Mouse (Mus musculus) liver, adult (tissue): ENCODE results near the gene Tmub1.

Source experiments
- GATA4 ChIP-seq: IDR thresholded peaks from 2 replicates; pipeline ENCODE4 v1.6.1; 2014; ENCODE audit warnings: mild to moderate bottlenecking, low read length; ENCODE audit not compliant: insufficient replicate concordance

The Tmub1 gene

DNA sequence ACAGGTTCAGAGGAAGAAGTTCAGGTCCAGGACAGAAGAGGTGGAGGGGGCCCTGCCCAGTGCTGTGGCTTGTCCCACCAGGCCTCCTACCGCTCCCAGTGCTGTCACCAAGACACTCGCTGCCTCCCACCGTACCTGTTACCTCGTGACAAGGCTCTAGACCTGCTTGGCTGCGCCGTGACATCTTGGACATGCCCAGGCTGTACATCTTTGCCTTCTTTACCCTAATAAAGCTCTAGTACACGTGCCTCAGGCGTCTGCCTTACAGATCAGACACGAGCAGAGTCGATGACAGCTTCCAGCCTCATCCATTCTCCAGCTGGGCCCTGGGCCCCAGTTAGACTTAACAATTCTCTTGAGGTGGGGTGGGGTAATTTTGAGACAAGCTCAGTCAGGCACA, 30.1 kb downstream of the Tmub1 start:
- TF ChIP-seq GATA4: no peak

DNA sequence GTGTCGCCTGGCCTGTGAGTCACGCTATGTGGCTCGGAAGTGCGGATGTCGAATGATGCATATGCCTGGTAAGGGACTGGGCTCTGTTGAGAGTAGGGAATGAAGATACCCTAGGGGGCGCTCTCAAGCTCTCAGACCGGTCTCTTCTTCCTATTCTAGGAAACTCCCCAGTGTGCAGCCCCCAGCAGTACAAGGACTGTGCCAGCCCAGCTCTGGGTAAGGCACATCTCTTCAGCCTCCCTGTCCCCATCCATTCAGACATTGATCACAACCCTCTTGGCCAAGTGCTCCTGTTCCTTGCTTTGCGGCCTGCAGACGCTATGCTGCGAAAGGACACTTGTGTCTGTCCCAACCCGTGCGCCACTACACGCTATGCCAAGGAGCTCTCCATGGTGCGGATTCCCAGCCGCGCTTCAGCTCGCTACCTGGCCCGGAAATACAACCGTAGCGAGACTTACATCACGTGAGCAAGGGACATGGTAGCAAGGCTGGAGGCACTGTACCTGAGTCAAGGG, 31.4 kb downstream of the Tmub1 start:
- no peak for TF ChIP-seq GATA4

GRCm38 (mm10) chr5:24413938-24414337, 33.7 kb downstream of the Tmub1 start:
- no peak for TF ChIP-seq GATA4

DNA sequence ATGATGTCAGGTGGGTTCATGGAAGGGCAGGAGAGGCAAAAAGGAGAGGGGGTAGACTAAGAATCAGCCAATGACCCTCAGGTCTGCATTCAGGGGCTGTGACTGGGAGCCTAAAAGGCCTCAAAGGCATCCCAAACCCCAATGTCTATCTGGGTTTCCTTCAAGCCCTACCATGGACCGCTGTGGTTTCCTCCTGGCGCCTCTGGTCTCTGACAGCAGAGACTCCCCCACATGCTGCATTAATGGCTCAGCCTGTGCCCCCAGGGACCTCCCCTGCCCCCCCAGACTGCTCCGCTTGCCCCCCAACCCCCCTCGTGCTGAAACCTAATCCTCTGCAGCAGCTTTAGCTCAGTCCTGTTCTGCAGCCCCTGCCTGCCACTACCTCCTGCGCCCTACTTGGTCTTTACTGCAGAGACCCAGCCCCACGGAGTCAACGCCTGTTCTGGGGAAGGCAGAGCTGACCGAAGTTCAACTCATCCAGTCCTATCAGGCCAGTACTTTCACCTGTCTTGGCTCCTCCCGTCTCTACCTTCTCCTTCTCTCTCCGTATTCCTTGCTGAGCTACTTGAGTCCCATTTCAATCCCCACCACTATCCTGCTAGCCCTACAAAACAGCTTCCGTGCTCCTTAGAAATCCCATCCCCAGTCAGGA, 34.5 kb downstream of the Tmub1 start, which contains the start of gene Asic3:
TSS of gene Asic3 (plus strand) at position 351 of the 652 bp plus-strand sequence.
- TF ChIP-seq GATA4: no peak

DNA sequence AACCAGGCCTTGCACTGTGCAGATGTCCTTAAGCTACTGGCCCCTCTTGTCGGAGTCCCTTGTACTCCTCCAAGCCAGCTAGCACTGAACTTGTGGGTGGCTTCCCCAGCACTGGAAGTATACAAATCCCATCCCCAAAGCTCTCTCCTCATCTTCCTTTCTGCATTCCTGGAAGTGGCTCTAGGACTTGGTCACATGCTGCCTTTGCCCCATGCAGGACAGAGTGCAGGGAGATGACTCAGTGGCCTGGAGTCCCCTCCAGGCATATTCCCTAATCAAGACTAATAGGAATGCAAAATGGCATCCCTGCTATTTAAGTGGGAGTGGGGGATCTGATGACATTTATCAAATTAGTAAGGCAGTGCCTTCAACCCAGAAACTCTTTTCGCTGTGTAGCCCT, 35.6 kb downstream of the Tmub1 start:
- no peak for TF ChIP-seq GATA4

- TF ChIP-seq GATA4: no peak
Observed at GRCm38 (mm10) chr5:24409466-24409865, 38.2 kb downstream of the Tmub1 start.

DNA sequence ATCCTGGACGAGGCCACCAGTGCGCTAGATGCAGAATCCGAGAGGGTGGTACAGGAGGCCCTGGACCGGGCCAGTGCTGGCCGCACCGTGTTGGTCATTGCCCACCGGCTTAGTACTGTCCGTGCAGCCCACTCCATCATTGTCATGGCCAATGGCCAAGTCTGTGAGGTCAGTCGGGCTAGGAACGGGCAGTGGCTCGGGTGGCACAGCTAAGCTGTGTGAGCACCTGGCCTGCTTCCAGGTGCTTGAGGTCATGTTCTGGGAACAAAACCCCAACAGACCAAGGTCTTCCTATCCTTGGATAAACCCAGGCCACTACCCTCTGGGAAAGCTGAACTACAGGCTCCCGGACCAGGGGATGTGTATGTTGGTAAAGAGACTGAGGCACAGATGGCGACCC, 39.0 kb downstream of the Tmub1 start:
- TF ChIP-seq GATA4: no peak

DNA sequence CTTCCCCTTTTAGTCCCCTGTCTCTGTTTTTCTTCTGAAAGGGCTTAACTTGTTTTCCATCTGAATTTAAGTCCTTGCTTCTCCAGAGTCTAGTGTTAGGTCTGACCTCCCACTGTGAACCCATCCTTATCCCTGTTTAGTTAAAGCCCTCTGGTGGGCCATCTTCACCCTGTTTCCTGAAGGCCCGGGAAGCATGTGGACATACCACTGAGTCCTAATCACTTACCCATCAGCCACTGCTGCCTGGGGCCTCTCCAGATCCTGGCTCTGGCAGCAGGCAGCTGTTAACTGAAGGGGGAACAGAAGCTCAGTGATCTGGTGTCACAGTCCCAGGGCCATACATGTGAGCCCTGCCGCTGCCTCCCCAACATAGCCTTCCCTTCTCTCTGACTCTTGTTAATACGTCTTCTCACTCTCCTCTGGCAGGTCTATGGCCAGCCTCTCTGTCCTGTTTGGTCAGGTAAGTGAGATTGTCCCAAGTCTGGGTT, 42.2 kb downstream of the Tmub1 start:
- no peak for TF ChIP-seq GATA4

GRCm38 (mm10) chr5:24404594-24405360, 42.9 kb downstream of the Tmub1 start:
- no peak for TF ChIP-seq GATA4

DNA sequence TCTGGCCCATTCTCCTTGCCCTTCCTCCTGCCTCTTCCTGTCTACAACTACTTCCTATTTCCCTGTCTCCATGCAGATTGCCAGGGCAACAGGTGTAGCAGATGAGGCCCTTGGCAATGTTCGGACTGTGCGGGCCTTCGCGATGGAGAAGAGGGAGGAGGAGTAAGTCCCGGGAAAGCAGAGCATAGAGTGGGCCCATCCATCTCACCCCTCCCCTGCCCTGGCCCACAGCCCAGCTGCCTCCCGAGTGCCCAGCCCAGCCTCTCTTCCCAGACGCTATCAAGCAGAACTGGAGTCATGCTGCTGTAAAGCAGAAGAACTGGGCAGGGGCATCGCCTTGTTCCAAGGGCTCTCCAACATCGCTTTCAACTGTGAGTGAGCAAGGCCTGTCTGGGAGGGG, 45.7 kb downstream of the Tmub1 start:
- TF ChIP-seq GATA4: no peak

- no peak for TF ChIP-seq GATA4
Observed at GRCm38 (mm10) chr5:24400911-24401605, 46.6 kb downstream of the Tmub1 start.

DNA sequence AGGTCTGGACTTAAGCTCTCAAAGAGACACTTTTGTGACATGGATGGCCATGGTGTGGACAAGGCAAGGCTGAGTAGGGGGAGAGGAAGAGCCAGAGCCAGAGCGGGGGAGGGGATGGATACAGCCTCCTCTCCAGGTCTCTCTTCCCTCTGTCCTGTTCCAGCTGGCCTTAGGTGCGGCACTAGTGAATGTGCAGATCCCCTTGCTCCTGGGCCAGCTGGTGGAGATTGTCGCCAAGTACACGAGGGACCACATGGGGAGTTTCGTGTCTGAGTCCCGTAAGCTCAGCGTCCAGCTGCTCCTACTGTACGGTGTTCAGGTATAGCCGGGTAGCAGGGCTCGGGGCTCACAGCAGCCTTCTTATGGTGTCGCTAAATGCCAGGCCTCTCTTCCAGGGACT, 47.3 kb downstream of the Tmub1 start:
- TF ChIP-seq GATA4: no peak

GRCm38 (mm10) chr5:24399686-24400085, 48.0 kb downstream of the Tmub1 start:
- TF ChIP-seq GATA4: no peak
